Mouse (Mus musculus) frontal cortex, adult 2 months (tissue): ENCODE measurements around the gene Coro7. TPM values are rescaled to one million over a fixed set of nuclear protein-coding genes. Genes with fewer than 3 reads are reported as not detected.

Experiments
- DNase-seq, 2 experiments: peaks; one replicate each; pipeline ENCODE4 v3.0.0; 2022; ENCODE audit warnings: low spot score in 1 of 2; ENCODE audit errors: extremely low spot score in 1 of 2
- polyA plus RNA-seq: library from polyadenylated mRNA; depleted of rRNA; stranded (reverse); fragments of >200 nt; gene quantifications from 2 replicates; pipeline ENCODE4 v1.2.3, GENCODE M21; 2012

Coro7 gene
- polyA plus RNA-seq, 1 experiment = 100 TPM

GRCm38 (mm10) chr16:4649692-4650091 is 29.9 kb downstream of the Coro7 start:
- no peak for DNase-seq

- DNase-seq = no peak
Measured at GRCm38 (mm10) chr16:4649211-4649610, 30.4 kb downstream of the Coro7 start.

GRCm38 (mm10) chr16:4648416-4649023 is 31.1 kb downstream of the Coro7 start:
- DNase-seq = no peak

- no peak for DNase-seq
Measured at GRCm38 (mm10) chr16:4647651-4648141, 31.9 kb downstream of the Coro7 start.

GRCm38 (mm10) chr16:4646831-4647230 is 32.7 kb downstream of the Coro7 start:
- no peak for DNase-seq

GRCm38 (mm10) chr16:4645867-4646266 is 33.7 kb downstream of the Coro7 start:
- DNase-seq = no peak

GRCm38 (mm10) chr16:4643670-4644419 is 35.7 kb downstream of the Coro7 start:
- peak; percentile 59 to 83 for DNase-seq

- no peak for DNase-seq
Measured at GRCm38 (mm10) chr16:4642937-4643336, 36.6 kb downstream of the Coro7 start.

GRCm38 (mm10) chr16:4642190-4642589 is 37.4 kb downstream of the Coro7 start:
- DNase-seq = peak; percentile 57 to 69

GRCm38 (mm10) chr16:4641119-4641838 is 38.3 kb downstream of the Coro7 start:
- no peak for DNase-seq

GRCm38 (mm10) chr16:4640267-4641005 is 39.1 kb downstream of the Coro7 start:
- DNase-seq = no peak

GRCm38 (mm10) chr16:4639831-4640237 is 39.7 kb downstream of the Coro7 start, which contains the start of the genes Vasn and Dnaja3:
Gene Vasn (plus strand): TSS chr16:4639941.
Gene Dnaja3 (plus strand): TSS chr16:4639989.
- DNase-seq = peak; percentile 58 to 81

- DNase-seq = no peak
Measured at GRCm38 (mm10) chr16:4638891-4639390, 40.6 kb downstream of the Coro7 start.

GRCm38 (mm10) chr16:4635760-4636159 is 43.8 kb downstream of the Coro7 start:
- DNase-seq = no peak

GRCm38 (mm10) chr16:4634681-4635080 is 44.9 kb downstream of the Coro7 start:
- no peak for DNase-seq

GRCm38 (mm10) chr16:4633661-4634060 is 45.9 kb downstream of the Coro7 start:
- DNase-seq = no peak

GRCm38 (mm10) chr16:4632050-4632449 is 47.5 kb downstream of the Coro7 start:
- DNase-seq = no peak

GRCm38 (mm10) chr16:4629950-4630349 is 49.6 kb downstream of the Coro7 start:
- peak in 1 of 2 experiments; percentile 89 for DNase-seq

GRCm38 (mm10) chr16:4628898-4629419 is 50.6 kb downstream of the Coro7 start:
- DNase-seq = no peak

- DNase-seq = no peak
Measured at GRCm38 (mm10) chr16:4627105-4627504, 52.5 kb downstream of the Coro7 start.
